Mouse (Mus musculus): Measurements from ENCODE around the gene Cep78. TPM values are rescaled to one million over a fixed set of nuclear protein-coding genes. Genes with fewer than 3 reads are reported as not detected.
"Not testable (repeated sequence)": the region's sequence is repeated elsewhere in the genome, so short reads cannot be mapped to it uniquely, and the experiment has no call there.

The Cep78 gene
- 21.1 and 27.4 TPM in 2 replicates for polyA plus RNA-seq (2016; fragmentation: Nextera tagmentation; extraction: Ambion mirVana)

DNA sequence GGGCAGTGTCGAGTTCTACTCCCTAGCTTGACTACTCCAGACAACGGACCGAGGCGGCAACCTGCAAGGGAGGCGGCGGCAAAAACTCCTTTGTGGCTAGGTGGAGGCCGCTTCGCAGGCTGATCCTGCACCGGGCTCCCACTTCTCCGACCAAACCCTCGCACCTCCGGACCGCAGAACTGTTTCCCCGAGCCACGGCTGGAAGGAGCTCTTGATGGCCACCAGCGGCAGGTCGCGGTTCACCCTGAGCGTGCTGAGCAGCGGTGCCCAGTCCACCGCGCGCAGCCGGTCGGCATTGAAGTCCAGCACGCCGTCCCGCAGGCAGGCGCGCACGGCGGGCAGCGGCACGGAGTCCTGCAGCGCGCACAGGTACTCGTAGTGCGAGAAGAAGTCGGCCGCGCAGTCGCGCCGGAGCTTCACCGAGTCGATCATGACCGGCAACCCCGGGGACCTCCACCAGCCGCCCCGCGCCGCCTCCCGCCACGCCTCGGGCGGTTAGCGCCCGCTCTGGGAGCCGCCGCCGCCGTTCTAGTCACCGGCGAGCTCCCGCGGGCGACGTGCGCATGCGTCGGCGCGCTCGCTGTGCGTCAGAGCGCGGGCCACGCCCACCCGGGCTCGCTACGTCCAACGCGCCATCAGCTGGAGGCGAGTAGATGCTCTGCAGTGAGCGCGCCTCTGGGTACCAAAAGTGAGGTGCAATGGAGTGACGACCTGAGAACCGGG is at the start of gene Cep78:
Cep78 (minus strand) TSS at position 541 of the 723 bp plus-strand sequence.
- Histone ChIP-seq H3K4me1 (no peaks in the 10 kb centered on the region), H3K27ac (peak within 1 kb of the TSS; percentile 95), H3K9me3 (no peaks in the 10 kb centered on the region), H3K4me3 (peak within 1 kb of the TSS; percentile 85), H3K36me3 (peaks cover 12% of the 10 kb centered on the region; the same call in 1 of the 2 replicates), H3K27me3 (ENCODE audit: insufficient read depth, poor library complexity, severe bottlenecking) (no peaks in the 10 kb centered on the region)
- WGBS = under 1% methylated on average over 84 of the region's 88 CpGs
- peak; percentile 95 for DNase-seq (ENCODE audit: low spot score)

DNA sequence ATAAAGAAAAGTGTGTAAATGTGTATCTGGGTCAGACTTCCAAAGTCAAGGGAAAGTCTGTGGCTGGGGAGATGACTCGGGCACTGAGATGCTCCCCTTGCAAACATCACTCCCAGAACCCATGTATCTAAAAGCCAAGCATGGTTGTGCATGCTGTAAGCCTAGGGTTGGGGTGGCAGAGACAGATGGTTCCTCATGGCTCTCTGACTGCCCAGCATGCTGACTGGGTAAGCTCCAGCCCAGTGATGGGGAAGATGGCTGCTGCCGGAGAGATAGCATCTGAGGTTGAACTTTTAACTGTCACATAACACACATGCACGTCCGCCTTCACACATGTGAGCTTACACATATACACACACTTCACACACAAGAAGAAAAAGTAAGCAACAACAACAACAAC is 46.5 kb upstream of the Cep78 start:
- H3K4me1 ChIP-seq = no peaks in the 10 kb centered on the region

DNA sequence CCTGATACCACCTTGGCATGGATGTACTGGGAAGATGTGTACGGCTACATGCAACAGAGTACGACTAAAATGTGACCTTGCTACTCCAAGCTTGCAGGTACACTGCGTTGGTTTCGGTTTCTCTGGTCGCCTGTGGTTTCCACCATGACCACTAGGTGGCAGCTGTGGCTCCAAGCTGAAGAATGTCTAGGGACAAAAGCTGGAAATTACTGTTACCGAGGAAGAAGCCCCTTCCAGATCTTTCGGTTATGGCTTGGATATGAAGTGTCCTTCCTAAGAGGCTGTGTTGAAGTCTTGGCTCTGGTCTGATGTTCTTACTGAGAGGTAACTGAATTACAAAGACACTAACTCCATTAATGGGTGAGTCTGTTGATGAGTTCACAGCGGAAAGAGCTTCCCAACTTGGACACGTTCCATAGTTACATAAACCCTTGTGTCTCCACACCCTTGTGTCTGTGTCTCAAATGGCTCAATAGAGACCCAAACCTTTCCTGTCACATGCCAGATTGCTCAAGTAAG is 44.5 kb upstream of the Cep78 start:
- peak overlapping the region; percentile 48 for H3K4me3 ChIP-seq
- DNase-seq (ENCODE audit: low spot score) = peak; percentile 48
- H3K4me1 ChIP-seq; H3K9me3 ChIP-seq; H3K36me3 ChIP-seq; H3K27me3 ChIP-seq (ENCODE audit: insufficient read depth, poor library complexity, severe bottlenecking): not testable (repeated sequence)
- H3K27ac ChIP-seq = 0 out of 2 replicates have a peak overlapping the region, but pooled peaks have one; percentile 36
- WGBS = 34% methylated on average over 7 of the region's 9 CpGs

More for the DNA sequence above, 46.5 kb upstream of the Cep78 start:
- H3K27ac ChIP-seq = no peak overlapping the region
- no peak for DNase-seq (ENCODE audit: low spot score)
- WGBS = 79% methylated on average over 4 of the region's 4 CpGs
- H3K36me3 ChIP-seq = no peaks in the 10 kb centered on the region
- no peak overlapping the region for H3K4me3 ChIP-seq
- H3K27me3 ChIP-seq (ENCODE audit: insufficient read depth, poor library complexity, severe bottlenecking) = no peaks in the 10 kb centered on the region
- no peaks in the 10 kb centered on the region for H3K9me3 ChIP-seq

DNA sequence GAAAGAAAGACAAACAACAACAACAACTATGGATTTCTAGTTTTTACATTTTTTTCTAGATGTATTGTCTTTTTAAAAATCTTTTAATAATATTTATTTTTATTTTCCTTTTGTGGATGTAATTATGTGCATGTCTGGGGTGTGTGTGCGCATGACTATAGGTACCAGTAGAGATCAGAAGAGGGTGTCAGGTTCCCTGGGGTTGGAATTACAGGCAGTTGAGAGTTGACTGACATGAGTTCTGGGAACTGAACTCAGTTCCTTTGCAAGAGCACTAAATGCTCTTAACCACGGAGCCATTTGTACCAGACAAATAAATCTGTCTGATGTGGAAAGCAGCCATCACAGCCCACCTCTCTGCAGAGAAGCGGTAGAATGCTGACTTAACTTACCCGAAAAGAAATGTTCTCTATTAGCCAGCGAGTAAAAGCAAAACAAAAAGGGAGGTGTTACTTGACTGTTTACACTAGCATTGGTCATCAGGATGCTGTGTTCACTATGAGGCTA is 44.0 kb upstream of the Cep78 start:
- WGBS = 57% methylated on average over 5 of the region's 5 CpGs
- Histone ChIP-seq H3K9me3 (no peaks in the 10 kb centered on the region), H3K4me1 (no peaks in the 10 kb centered on the region), H3K27me3 (ENCODE audit: insufficient read depth, poor library complexity, severe bottlenecking) (no peaks in the 10 kb centered on the region), H3K27ac (0 out of 2 replicates have a peak overlapping the region, but pooled peaks have one; percentile 36), H3K36me3 (no peaks in the 10 kb centered on the region), H3K4me3 (peak overlapping the region; percentile 48)
- DNase-seq (ENCODE audit: low spot score) = peak; percentile 68

DNA sequence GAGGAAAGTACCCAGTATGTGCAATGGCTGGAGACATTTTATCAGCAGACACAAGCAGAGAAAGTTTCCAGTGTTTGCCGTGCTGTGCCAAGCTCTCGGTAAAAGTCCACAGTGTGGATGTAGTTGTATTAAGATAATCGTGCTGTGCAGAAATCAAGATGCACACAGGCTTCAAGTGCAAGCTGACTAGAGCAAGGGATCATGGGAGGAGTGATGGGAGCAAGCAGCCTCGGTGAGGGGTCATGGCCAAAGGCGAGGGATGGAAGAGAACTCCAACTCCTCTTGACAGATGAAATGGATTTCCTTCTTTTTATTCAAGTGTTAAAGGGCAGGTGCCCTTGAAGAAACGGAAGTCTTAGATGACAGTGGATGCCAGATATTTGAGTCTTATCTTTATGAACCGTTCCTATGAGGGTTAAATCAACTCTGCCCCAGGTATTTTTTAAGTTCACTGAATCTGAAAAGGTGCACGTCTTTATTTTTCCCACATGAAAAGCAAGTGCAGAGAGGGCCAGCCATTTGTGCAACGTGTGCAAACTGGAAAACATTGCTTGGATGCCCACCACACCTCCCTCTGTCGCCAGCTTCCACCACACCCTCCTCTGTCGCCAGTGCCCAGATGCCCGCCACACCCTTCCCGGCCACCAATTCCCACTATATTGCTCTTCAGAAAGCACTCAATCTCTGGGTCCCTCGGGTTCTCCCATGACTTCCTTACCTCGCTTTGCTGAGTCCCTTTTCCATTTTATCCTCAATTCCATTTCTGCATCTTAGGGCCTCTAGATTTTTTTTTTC is 43.3 kb upstream of the Cep78 start:
- H3K27ac ChIP-seq = no peak overlapping the region
- DNase-seq (ENCODE audit: low spot score) = peak; percentile 64
- H3K9me3 ChIP-seq = no peaks in the 10 kb centered on the region
- H3K27me3 ChIP-seq (ENCODE audit: insufficient read depth, poor library complexity, severe bottlenecking) = no peaks in the 10 kb centered on the region
- no peaks in the 10 kb centered on the region for H3K4me1 ChIP-seq
- no peaks in the 10 kb centered on the region for H3K36me3 ChIP-seq
- 79% methylated on average over 15 of the region's 15 CpGs for WGBS
- H3K4me3 ChIP-seq = no peak overlapping the region

DNA sequence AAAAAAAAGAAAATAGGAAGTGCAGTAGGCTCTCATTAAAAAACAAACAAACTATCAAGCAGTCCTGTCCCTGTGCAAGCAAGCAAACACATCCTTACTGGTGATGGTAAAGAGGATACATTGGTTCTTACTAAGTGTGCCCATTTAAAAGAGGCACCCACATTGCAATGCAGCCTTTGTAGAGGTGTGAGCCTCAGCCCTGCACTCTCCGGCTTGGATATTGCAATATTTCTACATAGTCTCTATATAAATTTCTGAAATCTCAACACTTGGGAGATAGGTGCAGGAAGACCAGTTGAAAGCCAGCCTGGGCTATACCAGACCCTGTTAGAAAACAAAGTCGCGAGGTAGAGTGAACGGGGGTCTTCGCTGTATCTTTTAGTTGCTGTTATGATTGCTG is 41.5 kb upstream of the Cep78 start:
- no peaks in the 10 kb centered on the region for H3K36me3 ChIP-seq
- WGBS = 89% methylated on average over 5 of the region's 5 CpGs
- no peaks in the 10 kb centered on the region for H3K27me3 ChIP-seq (ENCODE audit: insufficient read depth, poor library complexity, severe bottlenecking)
- peak; percentile 58 for DNase-seq (ENCODE audit: low spot score)
- H3K4me1 ChIP-seq = no peaks in the 10 kb centered on the region
- H3K4me3 ChIP-seq = no peak overlapping the region
- H3K9me3 ChIP-seq = no peaks in the 10 kb centered on the region
- H3K27ac ChIP-seq = no peak overlapping the region

DNA sequence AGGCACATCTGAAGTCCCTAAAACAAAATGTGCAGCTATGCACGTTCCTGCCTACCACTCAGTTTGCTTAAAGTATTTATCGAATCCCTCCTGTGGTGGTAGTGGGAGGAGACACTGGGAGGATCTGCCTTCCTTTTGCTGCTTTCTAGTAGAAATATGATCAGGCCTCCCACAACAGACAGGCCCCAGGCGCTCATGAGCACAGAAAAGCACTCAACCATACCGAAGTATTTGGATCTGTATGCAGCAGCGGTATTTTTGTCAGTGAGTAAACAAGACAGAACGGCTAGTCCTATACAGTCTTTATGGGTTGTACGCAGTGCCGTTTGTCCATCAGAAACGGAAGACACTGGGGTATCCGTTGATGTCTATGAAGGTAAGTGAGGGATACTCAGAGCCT is 37.4 kb upstream of the Cep78 start:
- DNase-seq (ENCODE audit: low spot score) = no peak
- H3K9me3 ChIP-seq = no peaks in the 10 kb centered on the region
- no peaks in the 10 kb centered on the region for H3K27me3 ChIP-seq (ENCODE audit: insufficient read depth, poor library complexity, severe bottlenecking)
- no peak overlapping the region for H3K4me3 ChIP-seq
- no peak overlapping the region for H3K27ac ChIP-seq
- no peaks in the 10 kb centered on the region for H3K36me3 ChIP-seq
- 77% methylated on average over 10 of the region's 10 CpGs for WGBS
- H3K4me1 ChIP-seq = no peaks in the 10 kb centered on the region

DNA sequence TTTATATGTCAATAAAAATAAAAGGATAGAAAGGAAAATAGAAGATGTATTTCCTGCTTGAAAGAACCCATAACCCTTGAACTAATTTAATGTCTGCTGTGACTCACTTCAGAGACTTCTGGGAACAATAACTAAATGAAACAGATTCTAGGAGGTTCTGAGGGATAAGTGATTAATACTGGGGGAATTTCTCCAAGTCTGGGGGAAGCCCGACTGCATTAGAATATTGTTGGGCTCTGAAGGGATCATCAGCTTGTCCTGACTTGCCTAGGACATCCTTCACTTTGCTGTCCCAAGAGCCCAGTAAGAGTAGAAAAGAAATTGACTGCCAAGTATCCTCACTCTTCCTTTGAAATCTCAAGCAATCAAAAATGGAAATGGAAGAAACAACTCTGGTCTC is 31.4 kb upstream of the Cep78 start:
- Histone ChIP-seq H3K27me3 (ENCODE audit: insufficient read depth, poor library complexity, severe bottlenecking) (no peaks in the 10 kb centered on the region), H3K9me3 (no peaks in the 10 kb centered on the region), H3K4me1 (no peaks in the 10 kb centered on the region), H3K4me3 (no peak overlapping the region), H3K27ac (no peak overlapping the region), H3K36me3 (no peaks in the 10 kb centered on the region)
- no peak for DNase-seq (ENCODE audit: low spot score)
- WGBS = 73% methylated on average over 1 of the region's 1 CpGs

DNA sequence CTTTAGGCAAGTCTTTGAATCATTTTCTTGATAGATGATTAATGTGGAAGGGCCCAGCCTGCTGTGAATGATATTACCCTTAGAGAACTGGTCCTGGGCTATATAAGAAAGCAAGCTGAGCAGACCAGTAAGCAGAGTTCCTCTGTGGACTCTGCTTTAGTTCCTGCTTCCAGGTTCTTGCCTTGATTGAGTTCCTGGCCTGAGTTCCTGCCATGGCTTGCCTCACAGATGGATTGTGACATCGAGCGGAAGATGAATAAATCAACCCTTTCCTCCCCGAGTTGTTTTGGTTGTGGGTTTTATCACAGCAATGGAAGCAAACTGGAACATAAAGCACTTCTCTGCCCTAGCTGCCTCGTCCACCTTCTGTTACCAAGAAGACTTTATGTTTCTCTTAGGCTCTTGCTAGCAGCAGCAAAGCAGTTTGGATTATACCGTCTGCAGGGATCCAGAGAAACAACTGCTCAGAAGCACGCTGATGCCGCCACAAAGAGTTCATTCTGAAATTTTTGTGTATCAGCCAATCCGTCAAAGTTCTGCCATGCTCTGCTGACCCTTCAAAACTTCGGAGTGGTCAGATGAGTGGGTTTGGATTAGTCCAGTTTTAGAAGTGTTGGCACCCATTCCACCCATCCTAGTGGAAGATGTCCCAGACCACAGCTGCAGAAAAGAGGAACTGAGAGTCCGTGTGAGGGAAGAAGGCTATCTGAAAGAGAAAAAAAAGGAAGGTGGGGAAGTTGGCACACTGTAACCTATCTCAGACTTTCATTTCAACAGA is 30.6 kb upstream of the Cep78 start:
- Histone ChIP-seq H3K9me3 (no peaks in the 10 kb centered on the region), H3K4me1 (no peaks in the 10 kb centered on the region), H3K27me3 (ENCODE audit: insufficient read depth, poor library complexity, severe bottlenecking) (no peaks in the 10 kb centered on the region), H3K36me3 (no peaks in the 10 kb centered on the region), H3K4me3 (no peak overlapping the region), H3K27ac (no peak overlapping the region)
- DNase-seq (ENCODE audit: low spot score) = no peak
- 73% methylated on average over 10 of the region's 10 CpGs for WGBS

DNA sequence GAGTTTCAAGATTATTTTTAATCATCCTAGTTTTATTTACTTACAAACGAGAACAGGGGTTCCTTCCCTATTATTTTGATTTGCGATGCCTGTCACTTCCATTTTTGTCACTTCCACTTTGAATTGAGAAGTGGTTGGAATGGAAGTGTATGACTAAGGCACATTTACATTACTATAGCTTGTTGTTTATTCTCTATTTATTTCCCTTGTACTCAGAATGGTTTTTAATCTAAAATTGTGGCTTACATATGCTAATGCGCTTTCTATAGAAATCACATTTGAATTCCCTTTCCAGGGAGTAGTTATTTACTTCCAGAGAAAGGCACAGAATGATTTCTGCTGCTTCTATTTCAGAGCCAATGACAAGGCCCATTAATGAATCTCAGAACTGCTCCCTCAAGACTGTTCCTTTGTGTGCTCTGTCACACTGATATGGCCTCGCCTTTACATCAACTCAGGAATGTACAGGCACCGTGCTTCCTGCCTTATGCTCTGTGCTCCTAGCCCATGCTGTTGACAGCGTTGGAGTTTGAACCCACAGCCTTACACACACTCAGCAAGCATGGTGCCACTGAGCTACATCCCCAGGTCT is 25.1 kb upstream of the Cep78 start:
- 73% methylated on average over 6 of the region's 6 CpGs for WGBS

DNA sequence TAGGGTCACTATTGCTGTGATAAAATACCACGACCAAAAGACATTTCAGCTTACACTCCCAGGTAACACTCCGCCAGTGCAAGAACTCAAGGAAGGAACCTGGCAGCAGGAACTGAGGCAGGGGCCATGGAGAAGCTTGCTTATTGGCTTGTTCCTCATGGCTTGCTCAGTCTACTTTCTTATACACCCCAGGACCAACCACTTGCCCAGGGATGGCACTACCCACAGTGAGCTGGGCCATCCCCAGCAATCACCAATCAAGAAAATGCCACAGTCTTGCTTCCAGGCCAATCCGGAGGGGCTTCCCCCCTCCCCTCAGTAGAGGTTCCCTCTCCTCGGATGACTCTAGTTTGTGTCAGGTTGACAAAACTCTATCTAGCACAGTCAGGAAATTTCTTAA is 24.3 kb upstream of the Cep78 start:
- DNase-seq (ENCODE audit: low spot score) = no peak
- WGBS = 82% methylated on average over 4 of the region's 4 CpGs
- Histone ChIP-seq H3K4me1 (no peaks in the 10 kb centered on the region), H3K36me3 (no peaks in the 10 kb centered on the region), H3K4me3 (no peak overlapping the region), H3K27me3 (ENCODE audit: insufficient read depth, poor library complexity, severe bottlenecking) (no peaks in the 10 kb centered on the region), H3K9me3 (no peaks in the 10 kb centered on the region), H3K27ac (no peak overlapping the region)

More for the DNA sequence above, 25.1 kb upstream of the Cep78 start:
- no peaks in the 10 kb centered on the region for H3K36me3 ChIP-seq
- DNase-seq (ENCODE audit: low spot score) = no peak
- H3K9me3 ChIP-seq = no peaks in the 10 kb centered on the region
- no peaks in the 10 kb centered on the region for H3K4me1 ChIP-seq
- no peaks in the 10 kb centered on the region for H3K27me3 ChIP-seq (ENCODE audit: insufficient read depth, poor library complexity, severe bottlenecking)
- no peak overlapping the region for H3K27ac ChIP-seq
- no peak overlapping the region for H3K4me3 ChIP-seq

DNA sequence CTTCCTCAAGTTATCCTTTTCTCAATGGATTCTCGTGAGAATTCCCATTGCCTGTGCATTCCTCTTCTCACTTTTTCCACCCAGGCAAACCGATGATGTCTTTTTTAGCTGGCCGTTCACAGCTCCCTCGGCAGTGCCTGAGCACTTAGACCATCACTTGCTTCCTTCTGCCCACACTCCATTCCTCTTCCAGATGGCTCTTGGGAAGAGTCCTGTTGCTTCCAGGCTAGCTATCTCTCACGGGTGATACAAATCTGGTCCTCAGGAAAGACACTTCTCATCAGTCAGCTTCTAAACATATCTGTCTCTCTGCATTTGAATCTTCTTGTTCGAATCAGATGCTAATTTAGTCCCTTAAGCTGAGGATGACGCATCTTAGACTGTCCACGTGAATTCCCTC is 22.3 kb upstream of the Cep78 start:
- 81% methylated on average over 8 of the region's 8 CpGs for WGBS
- no peak for DNase-seq (ENCODE audit: low spot score)

More for the DNA sequence above, 22.3 kb upstream of the Cep78 start:
- no peaks in the 10 kb centered on the region for H3K36me3 ChIP-seq
- H3K27me3 ChIP-seq (ENCODE audit: insufficient read depth, poor library complexity, severe bottlenecking) = no peaks in the 10 kb centered on the region
- H3K9me3 ChIP-seq = no peaks in the 10 kb centered on the region
- no peak overlapping the region for H3K4me3 ChIP-seq
- no peak overlapping the region for H3K27ac ChIP-seq
- H3K4me1 ChIP-seq = no peaks in the 10 kb centered on the region

Data from heart, embryonic 10.5 days (tissue).